Mouse (Mus musculus) T-helper 17 cell (primary cell): ENCODE results near the gene 2310061I04Rik.

ENCODE experiments used
- in situ Hi-C, 2 experiments: fragments of 300-600 bp; cut with MboI, MseI; formaldehyde crosslinking; loops; 1 replicate in 1 of 2; 2 replicates in 1 of 2; pipeline ENCODE4 v1.15.1; 2025; ENCODE audit warnings: high pct_unique_total_duplicates in 2 of 2

Gene 2310061I04Rik

DNA sequence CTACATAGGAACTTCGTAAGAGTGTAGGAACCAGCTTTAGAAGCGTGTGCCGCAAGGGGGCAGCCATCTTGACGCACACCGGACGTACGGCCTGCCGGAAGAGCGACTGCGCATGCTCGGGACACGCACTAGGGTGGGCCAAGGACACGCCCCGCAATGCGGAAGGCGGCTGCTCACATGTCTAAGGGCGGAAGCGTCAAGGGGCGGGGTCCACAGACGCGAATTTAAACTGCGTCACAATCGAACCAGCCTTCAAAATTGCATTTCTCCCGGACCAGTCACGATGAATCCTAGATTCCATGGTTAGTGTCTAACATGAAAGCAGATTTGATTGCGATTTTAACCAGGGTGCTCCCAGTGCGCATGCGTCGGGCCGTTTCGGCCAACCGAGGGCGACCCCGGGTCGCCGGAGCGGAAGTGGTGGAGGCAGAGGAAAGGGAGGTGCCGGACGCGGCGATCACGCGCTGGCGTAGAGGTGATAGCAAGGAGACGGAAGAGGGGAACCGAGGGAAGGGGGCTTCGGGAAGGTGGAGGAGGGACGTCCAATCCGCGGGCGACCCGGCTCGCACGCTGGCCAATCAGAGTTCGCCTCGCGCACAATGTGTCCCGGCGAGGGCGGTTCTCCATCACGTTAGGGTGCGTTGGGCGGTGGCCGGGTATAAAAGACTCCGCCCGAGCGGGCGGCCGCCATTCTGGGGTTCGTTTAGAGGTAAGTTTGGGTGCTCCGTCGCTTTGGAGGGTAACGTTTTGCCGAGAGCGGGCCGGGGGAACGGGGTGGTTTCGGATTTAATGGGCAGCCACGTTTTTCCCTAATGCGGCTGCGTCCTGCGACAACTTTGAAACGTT, 19.3 kb upstream of the 2310061I04Rik start, which contains the start of the genes Mrps18b and Ppp1r10:
TSS of gene Mrps18b (minus strand) at position 93 of the 846 bp plus-strand sequence.
TSS of gene Ppp1r10 (plus strand) at position 138 of the 846 bp plus-strand sequence.
- in situ Hi-C loops = no loop called here

DNA sequence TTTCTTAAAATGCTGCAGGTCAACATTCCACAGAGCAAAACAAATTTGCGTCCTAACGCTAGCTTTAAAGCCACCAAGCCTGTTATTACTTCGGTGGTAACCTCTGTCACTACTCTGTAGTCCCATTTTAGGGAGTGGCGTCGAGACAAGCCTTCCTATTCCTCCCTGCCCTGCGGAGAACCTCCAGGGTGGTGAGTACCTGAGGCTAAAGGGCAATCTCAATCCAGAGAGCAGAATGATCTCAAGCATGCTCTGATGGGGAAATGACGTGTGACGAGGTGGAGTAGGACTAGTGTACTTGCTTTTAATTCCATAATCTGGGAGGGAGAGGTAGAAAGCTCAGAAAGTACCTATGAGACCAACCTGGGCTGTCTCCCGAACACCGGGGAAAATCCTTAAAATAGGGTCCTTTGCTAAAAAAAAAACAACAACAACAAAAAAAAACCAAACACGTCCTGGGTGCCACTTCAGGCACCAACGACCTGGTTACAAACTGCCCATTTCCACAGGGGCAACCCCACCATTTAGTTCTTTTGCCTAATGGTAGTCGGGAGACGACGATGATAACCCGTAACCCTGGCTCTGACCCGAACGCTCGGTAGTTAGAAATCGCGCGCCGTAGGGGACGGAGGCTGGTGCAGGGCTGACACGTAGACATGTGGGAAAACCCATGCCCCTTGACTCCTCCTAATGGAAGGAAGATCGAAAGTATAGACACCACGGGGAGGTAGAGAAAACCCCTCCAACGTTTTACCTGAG, 18.5 kb upstream of the 2310061I04Rik start:
- in situ Hi-C loops = no loop called here

DNA sequence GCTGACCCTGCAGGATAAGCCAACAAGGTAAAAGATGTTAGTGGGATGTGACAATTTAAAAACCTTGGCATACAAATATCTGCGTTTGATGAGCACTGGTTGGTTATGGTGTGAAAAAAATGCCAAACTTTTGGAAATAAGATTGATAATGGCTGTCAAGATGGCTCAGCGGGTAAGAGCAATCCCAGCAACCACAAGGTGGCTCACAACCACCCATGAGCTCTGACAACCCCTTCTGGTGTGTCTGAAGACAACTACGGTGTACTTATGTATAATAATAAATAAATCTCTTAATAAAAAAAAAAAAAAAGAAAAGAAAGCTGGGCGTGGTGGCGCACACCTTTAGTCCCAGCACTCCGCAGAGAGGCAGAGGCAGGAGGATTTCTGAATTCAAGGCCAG, 17.7 kb upstream of the 2310061I04Rik start:
- in situ Hi-C loops = no loop called here

DNA sequence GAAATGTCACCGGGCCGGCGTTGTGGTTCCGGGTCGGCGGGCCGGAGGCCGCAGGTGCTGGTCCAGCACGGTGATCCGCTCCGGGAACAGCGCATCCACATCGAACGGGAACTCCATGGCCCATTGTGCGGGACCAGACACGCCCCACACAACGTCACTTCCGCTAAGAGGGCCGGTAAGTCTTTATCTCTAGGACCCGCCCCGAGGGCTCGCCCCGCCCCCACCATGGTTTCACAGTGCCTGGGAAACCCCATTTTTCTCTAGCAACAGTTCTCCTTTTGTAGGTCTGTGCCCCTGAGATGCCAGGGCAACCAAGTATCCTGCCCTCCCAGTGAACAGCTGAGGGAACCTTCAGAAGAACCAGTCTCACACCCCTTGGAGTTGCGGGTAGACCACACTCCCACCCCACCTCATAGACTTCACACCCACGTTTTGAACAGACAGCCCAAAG, 12.7 kb upstream of the 2310061I04Rik start, which contains the start of gene Atat1:
TSS of gene Atat1 (minus strand) at position 157 of the 451 bp plus-strand sequence.
- in situ Hi-C loops = loop anchor here (5.0 kb wide), 2 partner anchors 38 to 83 kb away; no protein-coding TSS in a partner anchor

DNA sequence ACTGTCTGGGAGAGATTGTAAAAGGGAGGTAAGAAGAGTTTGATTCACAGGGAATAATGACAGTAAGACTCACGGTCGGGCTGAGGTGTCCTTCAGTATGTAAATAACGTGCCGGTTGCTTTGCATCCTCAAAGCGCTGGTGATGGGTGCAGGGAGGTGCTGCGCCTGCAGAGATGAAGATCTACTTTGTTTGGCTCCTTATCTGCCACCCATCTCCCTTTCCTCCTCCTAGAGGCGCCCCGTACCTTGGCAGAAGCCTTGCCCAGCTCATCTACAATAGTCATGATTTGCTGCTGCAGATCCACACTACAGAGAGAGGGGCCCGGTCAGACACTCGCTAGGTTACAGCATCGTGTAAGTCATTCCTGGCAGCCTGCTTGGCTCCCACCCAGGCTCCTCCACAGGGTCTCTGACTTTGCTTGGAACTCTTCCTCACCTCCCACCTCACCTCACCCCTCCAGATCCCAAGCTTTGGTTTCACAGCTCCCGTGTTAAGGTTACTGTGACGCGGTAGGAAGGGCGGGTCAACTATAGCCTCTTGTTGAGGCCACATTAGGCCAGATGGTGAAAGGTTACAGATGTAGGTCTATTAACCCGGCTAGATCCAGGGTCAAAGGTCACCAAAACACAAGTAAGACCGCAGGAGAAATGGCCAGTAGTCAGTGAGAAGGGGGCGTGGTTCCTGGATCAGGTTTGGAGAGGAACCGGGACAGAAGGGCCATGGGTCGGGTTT, 12.1 kb upstream of the 2310061I04Rik start:
- in situ Hi-C loops = loop anchor here (5.0 kb wide), 2 partner anchors 37 to 82 kb away; no protein-coding TSS in a partner anchor

DNA sequence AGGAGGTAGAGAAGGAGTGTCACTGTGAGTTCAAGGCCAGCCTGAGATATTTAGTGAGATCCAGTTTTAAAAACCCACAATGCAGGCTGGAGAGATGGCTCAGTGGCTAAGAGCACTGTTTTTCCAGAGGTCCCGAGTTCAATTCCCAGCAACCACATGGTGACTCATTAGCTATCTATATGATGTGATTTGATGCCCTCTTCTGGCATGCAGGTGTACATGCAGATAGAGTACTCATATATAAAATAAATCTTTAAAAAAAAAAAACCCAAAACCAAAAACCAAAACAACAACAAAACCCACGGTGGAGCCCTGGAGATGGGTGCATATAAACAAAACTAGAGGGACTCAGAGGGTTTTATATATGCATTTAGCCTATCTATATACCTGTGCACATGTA, 10.4 kb upstream of the 2310061I04Rik start:
- in situ Hi-C loops = loop anchor here (5.0 kb wide), 2 partner anchors 35 to 80 kb away; no protein-coding TSS in a partner anchor

DNA sequence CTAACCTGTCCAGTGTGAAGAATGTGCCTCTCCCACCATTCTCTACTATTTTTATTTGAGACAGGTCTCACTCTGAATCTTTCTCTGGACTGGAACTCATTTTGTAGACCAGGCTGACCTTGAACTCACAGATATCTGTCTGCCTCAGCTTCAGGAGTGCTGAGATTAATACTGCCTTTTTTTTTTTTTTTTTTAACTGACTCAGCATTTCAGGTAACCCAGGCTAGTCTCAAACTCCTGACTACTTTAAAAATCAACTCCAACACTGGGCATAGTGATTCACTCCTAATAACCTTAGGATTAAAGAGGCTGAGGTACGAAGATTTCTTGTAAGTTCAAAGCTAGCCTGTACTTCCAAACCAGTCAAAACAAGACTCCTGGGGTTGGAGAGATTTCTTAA, 8.4 kb upstream of the 2310061I04Rik start:
- in situ Hi-C loops = loop anchor here (5.0 kb wide), 2 partner anchors 33 to 78 kb away; no protein-coding TSS in a partner anchor

DNA sequence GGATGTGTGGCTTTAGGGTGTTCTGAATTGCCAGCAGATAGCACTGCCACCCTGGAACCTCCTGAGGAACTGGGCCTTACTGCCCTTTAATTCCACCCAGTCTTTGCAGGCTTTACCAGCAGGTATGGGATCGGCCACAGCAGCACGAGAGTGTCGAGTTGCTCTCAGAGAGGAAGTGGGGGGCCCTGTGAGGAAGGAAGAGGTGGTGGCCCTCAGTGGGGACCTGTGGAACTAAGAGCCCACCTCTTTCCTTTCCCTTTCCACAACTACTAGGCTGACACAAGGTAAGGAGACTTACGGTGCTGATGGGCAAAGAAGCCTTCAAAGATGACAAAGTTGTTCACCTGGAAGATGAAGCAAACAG, 6.7 kb upstream of the 2310061I04Rik start:
- in situ Hi-C loops = no loop called here

DNA sequence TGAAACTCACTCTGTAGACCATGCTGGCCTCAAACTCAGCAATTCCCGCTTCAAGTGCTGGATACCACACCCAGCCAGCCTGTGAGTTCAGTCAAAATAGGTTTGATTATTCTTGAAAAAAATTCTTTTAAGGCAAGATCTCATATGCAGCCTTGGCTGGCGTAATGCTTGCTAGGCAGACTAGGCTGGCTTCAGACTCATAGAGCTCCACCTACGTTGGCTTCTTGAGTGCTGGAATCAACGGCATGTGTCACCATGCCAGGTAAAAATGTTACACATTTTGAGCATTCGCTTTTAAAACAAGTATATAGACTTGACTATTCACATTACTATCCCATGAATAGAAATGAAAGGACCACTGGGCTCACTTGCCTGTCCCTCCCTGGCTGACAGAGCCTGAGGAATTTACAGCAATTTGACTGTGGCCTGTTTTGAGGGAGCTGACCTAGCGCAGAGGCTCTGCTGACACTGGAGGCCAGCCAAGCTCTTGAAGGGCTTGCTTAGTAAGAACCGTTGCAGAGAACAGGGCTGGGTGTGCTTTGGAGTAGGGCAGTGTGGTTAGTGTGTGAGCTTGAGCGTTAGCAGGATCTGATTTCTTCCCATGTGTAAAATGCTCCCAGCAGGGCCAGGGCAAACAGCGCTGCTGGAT, 6.2 kb upstream of the 2310061I04Rik start:
- in situ Hi-C loops = no loop called here

DNA sequence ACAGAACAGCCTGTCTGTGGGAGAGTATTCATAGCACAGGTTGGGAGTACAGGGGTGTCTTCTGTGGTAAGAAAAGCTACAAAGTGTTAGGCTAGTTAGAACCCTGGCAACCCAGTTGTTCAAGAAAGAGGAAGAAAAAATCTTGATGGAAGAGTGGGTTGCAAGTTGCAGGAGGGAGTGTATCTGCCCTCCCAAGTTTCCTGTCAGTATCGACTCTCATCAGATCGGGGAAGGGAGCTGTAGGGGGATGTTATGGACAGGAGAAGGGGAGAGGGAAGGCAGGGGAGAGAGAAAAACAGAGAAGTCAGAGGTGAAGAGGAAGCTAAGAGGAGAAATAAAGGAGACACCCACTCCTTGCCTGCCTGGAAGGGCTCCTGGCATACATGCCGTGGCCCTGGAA, 3.4 kb upstream of the 2310061I04Rik start:
- in situ Hi-C loops = no loop called here

DNA sequence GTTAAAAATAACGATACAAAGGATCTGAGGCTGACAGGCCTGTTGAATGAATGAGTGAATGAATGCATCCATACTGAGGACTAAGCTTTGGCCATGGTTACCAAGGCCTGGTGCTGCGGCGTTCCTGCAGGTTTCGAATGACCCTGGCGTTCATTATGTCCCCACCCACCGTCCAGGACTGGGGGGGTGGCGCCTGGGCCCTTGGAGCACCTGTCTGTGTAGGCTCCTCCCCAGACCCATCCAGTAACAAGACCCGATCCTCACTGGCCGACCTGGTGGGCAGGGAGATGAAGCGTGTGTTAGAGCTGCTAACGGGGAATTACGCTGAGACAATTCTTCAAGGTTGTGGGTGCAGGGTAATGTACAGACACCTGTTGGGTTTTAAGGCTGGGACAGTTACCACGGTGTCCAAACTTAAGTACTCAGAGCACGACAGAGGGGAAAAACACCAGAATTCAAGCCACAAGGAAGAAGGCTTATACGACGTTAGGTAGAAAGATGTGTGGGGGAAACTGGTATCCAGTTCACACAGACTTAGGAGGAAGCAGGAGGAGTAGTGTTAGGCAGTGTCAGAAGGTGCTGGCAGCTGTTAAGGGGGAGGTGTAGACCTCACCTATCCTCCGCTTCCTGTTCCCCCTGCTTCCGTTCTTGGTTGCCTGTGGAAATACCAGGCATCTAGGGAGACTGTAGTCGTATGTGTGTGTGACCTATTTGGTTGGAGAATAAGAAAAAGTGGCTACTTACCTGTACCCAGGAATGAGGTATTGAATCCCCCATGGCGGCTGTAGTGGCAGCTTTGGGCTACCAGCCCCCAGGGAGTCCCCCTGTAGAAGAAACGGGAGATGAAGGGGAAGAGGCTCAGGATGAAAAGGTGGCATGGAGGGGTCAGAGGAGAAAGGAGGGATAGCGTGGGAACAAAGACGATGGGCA, 678 bp upstream of the 2310061I04Rik start:
- in situ Hi-C loops = no loop called here

DNA sequence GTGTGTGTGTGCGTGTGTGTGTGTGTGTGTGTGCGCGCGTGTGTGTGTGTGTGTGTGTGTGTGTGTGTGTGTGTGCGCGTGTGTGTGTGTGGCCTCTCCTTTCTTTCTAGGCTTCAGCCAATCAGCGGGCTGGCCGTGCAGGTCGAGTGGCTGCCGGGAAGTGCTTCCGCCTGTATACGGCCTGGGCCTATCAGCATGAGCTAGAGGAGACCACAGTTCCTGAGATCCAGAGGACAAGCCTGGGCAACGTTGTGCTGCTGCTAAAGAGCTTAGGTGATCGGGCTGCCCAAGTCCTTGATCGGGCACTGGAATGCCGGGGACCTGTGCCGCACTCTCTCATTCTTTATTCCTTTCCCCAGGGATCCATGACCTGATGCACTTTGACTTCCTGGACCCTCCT, 9.5 kb downstream of the 2310061I04Rik start:
- in situ Hi-C loops = no loop called here

DNA sequence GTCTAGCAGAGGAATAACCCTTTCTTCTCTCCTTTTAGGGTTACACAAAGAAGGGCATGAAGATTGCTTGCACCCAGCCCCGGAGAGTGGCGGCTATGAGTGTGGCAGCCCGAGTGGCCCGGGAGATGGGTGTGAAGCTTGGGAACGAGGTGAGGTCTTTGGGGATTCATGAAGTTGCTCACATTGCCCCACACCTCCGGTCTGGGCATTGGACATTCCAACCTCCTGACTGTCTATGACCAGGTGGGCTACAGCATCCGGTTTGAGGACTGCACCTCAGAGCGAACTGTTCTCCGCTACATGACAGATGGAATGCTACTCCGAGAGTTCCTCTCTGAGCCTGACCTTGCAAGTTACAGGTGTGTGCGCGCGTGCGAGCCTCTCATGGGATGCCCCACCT, 13.5 kb downstream of the 2310061I04Rik start:
- in situ Hi-C loops = no loop called here

DNA sequence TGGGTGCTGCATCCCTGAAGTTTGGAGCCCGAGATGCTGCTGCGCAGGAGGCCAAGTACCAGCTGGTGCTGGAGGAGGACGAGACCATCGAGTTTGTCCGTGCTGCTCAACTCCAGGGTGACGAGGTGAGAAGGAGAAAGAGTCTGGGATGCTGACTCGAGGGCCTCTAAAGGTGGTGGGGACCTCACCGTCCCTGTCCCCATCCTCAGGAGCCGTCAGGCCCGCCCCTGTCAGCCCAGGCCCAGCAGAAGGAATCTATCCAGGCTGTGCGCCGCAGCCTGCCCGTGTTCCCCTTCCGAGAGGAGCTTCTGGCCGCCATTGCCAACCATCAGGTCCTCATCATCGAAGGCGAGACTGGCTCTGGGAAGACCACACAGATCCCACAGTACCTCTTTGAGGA, 14.3 kb downstream of the 2310061I04Rik start:
- in situ Hi-C loops = no loop called here

DNA sequence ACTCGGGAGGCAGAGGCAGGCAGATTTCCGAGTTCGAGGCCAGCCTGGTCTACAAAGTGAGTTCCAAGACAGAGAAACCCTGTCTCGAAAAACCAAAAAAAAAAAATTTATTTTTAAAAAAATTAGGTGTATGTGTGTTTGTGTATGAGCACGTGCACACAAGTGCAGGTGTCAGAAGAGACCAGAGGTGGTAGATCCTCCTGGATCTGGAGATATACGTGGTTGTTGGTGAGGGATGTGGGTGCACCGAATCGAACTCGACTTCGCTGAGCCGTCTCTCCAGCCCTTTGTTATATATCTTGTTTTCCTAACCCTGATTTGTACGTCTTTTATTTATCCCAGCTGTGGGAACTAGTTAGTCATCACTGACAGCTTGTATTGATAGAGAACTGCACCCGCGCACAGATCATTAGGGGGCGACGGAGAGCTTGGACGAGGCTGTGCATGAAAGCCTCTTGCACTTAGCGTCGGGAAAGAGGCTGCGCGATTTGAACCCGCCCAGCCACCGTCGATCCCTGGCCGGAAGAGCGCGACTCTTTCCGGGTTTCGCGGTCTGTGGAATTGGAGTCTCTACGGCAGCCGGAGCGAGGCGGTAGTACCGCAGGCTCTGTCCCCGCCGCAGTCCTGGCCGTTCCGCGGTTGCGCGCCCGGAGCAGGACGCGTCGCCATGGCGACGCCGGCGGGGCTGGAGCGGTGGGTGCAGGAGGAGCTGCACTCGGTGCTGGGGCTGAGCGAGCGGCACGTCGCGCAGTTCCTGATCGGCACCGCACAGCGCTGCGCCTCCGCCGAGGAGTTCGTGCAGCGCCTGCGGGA, 17.8 kb downstream of the 2310061I04Rik start, which contains the start of gene Dhx16:
TSS of gene Dhx16 (plus strand) at position 575 of the 813 bp plus-strand sequence.
- in situ Hi-C loops = no loop called here

DNA sequence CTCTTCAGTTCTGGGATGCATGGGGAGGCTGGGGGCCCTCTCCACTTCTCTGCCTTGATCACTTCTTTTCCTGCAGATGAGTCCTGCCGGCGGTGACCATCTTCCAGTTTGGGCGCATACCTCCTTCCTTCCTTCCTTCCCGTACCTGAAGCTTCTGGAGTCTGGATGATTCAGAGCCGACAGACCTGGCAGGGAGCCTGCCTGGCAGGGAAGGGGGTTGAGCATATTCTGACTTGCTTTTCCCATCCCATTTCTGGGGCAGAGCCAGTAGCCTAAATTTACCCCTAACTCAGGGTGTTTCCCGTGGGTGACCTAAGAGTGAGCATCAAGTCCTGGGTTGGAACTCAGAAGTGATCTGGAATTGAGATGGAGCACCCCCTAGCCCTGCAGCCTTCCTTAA, 22.5 kb downstream of the 2310061I04Rik start:
- in situ Hi-C loops = loop anchor here (5.0 kb wide), 2 partner anchors 33 to 37 kb away; partner anchors contain the start of gene Tubb5 (in 1 of the 2)

DNA sequence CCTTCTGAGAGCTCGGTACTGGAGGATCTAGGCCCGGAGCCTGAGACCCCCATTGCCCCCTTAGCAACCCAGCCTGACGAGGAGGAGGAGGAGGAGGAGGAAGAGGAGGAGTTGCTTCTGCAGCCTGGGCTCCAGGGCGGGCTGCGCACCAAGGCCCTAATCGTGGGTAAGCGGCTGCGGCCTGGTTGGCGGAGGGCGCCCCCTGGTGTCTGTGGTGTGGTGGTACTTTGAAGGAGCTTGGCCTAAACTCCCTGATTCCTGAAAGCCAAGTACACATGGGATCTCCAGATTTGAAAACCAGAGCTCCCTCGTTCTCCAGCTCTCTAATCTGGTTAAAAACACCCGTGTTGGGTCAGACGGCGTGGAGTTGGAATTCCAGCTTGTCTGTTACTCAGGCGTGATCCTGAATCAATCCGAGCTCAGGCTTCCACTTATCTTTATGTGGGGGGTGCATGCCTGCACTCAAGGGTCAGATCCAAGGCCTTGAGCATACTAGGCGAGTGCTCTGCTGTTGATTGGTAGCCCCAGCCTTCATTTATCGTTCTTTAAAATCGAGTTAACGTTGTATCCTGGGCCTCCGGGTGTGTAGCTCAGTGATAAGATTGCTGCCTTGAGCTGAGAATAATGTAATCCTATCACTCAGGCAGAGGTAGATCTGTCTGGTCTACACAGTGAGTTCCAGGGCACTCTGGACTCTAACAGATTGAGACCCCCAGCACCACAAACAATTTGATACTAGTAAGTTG, 23.3 kb downstream of the 2310061I04Rik start:
- in situ Hi-C loops = loop anchor here (5.0 kb wide), 2 partner anchors 33 to 37 kb away; partner anchors contain the start of gene Tubb5 (in 1 of the 2)
